Mouse (Mus musculus) myocyte (in vitro differentiated cells): Measurements from ENCODE around the gene Sf3a1.

Experiments
- E2F4 ChIP-seq: IDR thresholded peaks from one replicate; pipeline ENCODE4 v1.6.1; 2011; ENCODE audit warnings: mild to moderate bottlenecking, control low read depth, moderate library complexity; ENCODE audit not compliant: insufficient read depth
- MAX ChIP-seq: IDR thresholded peaks from one replicate; pipeline ENCODE4 v1.6.1; 2011; ENCODE audit warnings: low read depth, mild to moderate bottlenecking, control low read depth
- MYOD1 ChIP-seq, 3 experiments: IDR thresholded peaks; one replicate each; pipeline ENCODE4 v1.6.1; 2011; ENCODE audit warnings: control low read depth in 2 of 3, low read depth in 2 of 3, mild to moderate bottlenecking in 2 of 3, moderate library complexity in 1 of 3; ENCODE audit not compliant: insufficient read length in 2 of 3, control insufficient read depth in 1 of 3
- MYOG ChIP-seq, 3 experiments: IDR thresholded peaks; one replicate each; pipeline ENCODE4 v1.6.1; 2011; ENCODE audit warnings: control low read depth in 2 of 3, low read depth in 2 of 3, mild to moderate bottlenecking in 2 of 3; ENCODE audit not compliant: insufficient read length in 2 of 3, control insufficient read depth in 1 of 3, insufficient read depth in 1 of 3
- POLR2A ChIP-seq: IDR thresholded peaks from one replicate; pipeline ENCODE4 v1.6.1; 2011; ENCODE audit warnings: low read depth, mild to moderate bottlenecking, control low read depth, moderate library complexity; ENCODE audit not compliant: insufficient read length
- POLR2AphosphoS2 ChIP-seq: IDR thresholded peaks from one replicate; pipeline ENCODE4 v1.6.1; 2011; ENCODE audit warnings: low read depth, control low read depth; ENCODE audit not compliant: insufficient read length
- REST ChIP-seq: IDR thresholded peaks from one replicate; pipeline ENCODE4 v1.6.1; 2011; ENCODE audit warnings: mild to moderate bottlenecking, control low read depth, moderate library complexity; ENCODE audit not compliant: insufficient read depth, insufficient read length
- SRF ChIP-seq: IDR thresholded peaks from one replicate; pipeline ENCODE4 v1.6.1; 2011; ENCODE audit warnings: low read depth; ENCODE audit not compliant: control insufficient read depth, insufficient read length
- TCF12 ChIP-seq: IDR thresholded peaks from one replicate; pipeline ENCODE4 v1.6.1; 2011; ENCODE audit warnings: mild to moderate bottlenecking, control low read depth; ENCODE audit not compliant: poor library complexity, insufficient read depth, severe bottlenecking
- TCF3 ChIP-seq: IDR thresholded peaks from one replicate; pipeline ENCODE4 v1.6.1; 2011; ENCODE audit warnings: low read depth, control low read depth; ENCODE audit not compliant: insufficient read length
- USF1 ChIP-seq: IDR thresholded peaks from one replicate; pipeline ENCODE4 v1.6.1; 2011; ENCODE audit warnings: low read depth, mild to moderate bottlenecking, control low read depth, moderate library complexity

GRCm38 (mm10) chr11:4148536-4149156 is 11.5 kb upstream of the Sf3a1 start:
- no peak for TF ChIP-seq MAX
- TF ChIP-seq POLR2A, result no peak
- no peak for TF ChIP-seq POLR2AphosphoS2
- TF ChIP-seq TCF12, result no peak
- TF ChIP-seq MYOG (IDR thresholded peaks at IDR 0.05; ENCODE audit: control insufficient read depth in 1 of 3, insufficient read depth in 1 of 3, insufficient read length in 2 of 3, low read depth in 2 of 3), result no peak
- TF ChIP-seq REST, result no peak
- no peak for TF ChIP-seq USF1
- TF ChIP-seq E2F4, result no peak
- TF ChIP-seq SRF, result no peak
- TF ChIP-seq TCF3, result no peak
- TF ChIP-seq MYOD1 (IDR thresholded peaks at IDR 0.05; ENCODE audit: control insufficient read depth in 1 of 3, insufficient read length in 2 of 3, low read depth in 2 of 3), result no peak
